Mouse (Mus musculus) limb, embryonic 14.5 days (tissue): ENCODE results near the gene Tgfbrap1. TPM values are rescaled to one million over a fixed set of nuclear protein-coding genes. Genes with fewer than 3 reads are reported as not detected.
"Not testable (repeated sequence)": the region's sequence is repeated elsewhere in the genome, so short reads cannot be mapped to it uniquely, and the experiment has no call there.

ENCODE experiments used
- ATAC-seq: fragments of 200-750 bp; cut with Nextera tagmentation; 2 replicates; pipeline ENCODE4 v1.8.0; 2017; ENCODE audit warnings: low read depth, moderate number of reproducible peaks, moderate TSS enrichment; ENCODE audit not compliant: low FRiP score
- DNase-seq: peaks from one replicate; pipeline ENCODE4 v3.0.0-alpha.2; 2015; ENCODE audit warnings: low spot score
- H3K27ac ChIP-seq: fragments of 300-500 bp; sonication (generic); replicated peaks from 2 replicates; pipeline ENCODE4 v1.5.1; 2014; ENCODE audit warnings: low read depth, mild to moderate bottlenecking, low read length, moderate library complexity, mixed read lengths
- H3K27me3 ChIP-seq: fragments of 300-500 bp; sonication (generic); 2 replicates; pipeline ENCODE4 v1.6.1; 2014; ENCODE audit warnings: low read length, mixed read lengths; ENCODE audit not compliant: control insufficient read depth, insufficient read depth
- H3K36me3 ChIP-seq: fragments of 300-500 bp; sonication (generic); 2 replicates; pipeline ENCODE4 v1.6.1; 2014; ENCODE audit warnings: mild to moderate bottlenecking, low read length, moderate library complexity, mixed read lengths; ENCODE audit not compliant: control insufficient read depth, insufficient read depth
- H3K4me1 ChIP-seq: fragments of 300-500 bp; sonication (generic); 2 replicates; pipeline ENCODE4 v1.6.1; 2014; ENCODE audit warnings: antibody characterized with exemption, low read length, mixed read lengths; ENCODE audit not compliant: control insufficient read depth, insufficient read depth
- H3K4me2 ChIP-seq: fragments of 300-500 bp; sonication (generic); replicated peaks from 2 replicates; pipeline ENCODE4 v1.6.1; 2014; ENCODE audit warnings: low read depth, mild to moderate bottlenecking, low read length, moderate library complexity; ENCODE audit not compliant: severe bottlenecking
- H3K4me3 ChIP-seq: fragments of 300-500 bp; sonication (generic); replicated peaks from 2 replicates; pipeline ENCODE4 v1.5.1; 2014; ENCODE audit warnings: low read length
- H3K9ac ChIP-seq: fragments of 300-500 bp; sonication (generic); 2 replicates; pipeline ENCODE4 v1.6.1; 2014; ENCODE audit warnings: mild to moderate bottlenecking, low read depth, low read length, moderate library complexity; ENCODE audit not compliant: severe bottlenecking
- H3K9me3 ChIP-seq: fragments of 300-500 bp; sonication (generic); 2 replicates; pipeline ENCODE4 v1.6.1; 2016; ENCODE audit warnings: low read length; ENCODE audit not compliant: control insufficient read depth
- POLR2A ChIP-seq: fragments of 200-500 bp; IDR thresholded peaks from 2 replicates; pipeline ENCODE4 v1.8.0; 2012; ENCODE audit warnings: inconsistent platforms, mild to moderate bottlenecking, moderate library complexity, borderline replicate concordance; ENCODE audit not compliant: insufficient read depth, insufficient read length; ENCODE audit errors: extremely low read depth
- WGBS: fragments of 180-500 bp; shearing (Covaris S2); extraction: QIAGEN DNeasy Blood & Tissue Kit; methylation state at CpG from one replicate; pipeline ENCODE4 v1.1.7; 2014; 5-methylcytosine and 5-hydroxymethylcytosine counted together
- polyA plus RNA-seq, 2 experiments: library from polyadenylated mRNA; depleted of rRNA in 1 of 2; stranded (reverse) in 1 of 2; unstranded in 1 of 2; fragments of >200 nt; fragmentation: Nextera tagmentation in 1 of 2; extraction: Ambion mirVana in 1 of 2; gene quantifications; 2 replicates each; pipeline versions ENCODE4 v1.2.1 to v1.2.3; 2012 to 2014

The Tgfbrap1 gene
- polyA plus RNA-seq, 2 experiments = 12.8 to 22.7 TPM

- Histone ChIP-seq H3K4me1 (no peaks in the 10 kb centered on the region), H3K36me3 (0 out of 2 replicates have a peak, but pooled peaks cover 3% of the 10 kb centered on the region), H3K9ac (no peak overlapping the region), H3K4me3 (no peak overlapping the region), H3K9me3 (no peaks in the 10 kb centered on the region), H3K27ac (no peak overlapping the region), H3K4me2 (no peak overlapping the region), H3K27me3 (no peaks in the 10 kb centered on the region)
- ATAC-seq (no peak), DNase-seq (no peak)
- WGBS = 57% methylated on average over 5 of the region's 5 CpGs
- TF ChIP-seq POLR2A = no peak
Measured at GRCm38 (mm10) chr1:43137334-43137733, 38.9 kb upstream of the Tgfbrap1 start.

DNA sequence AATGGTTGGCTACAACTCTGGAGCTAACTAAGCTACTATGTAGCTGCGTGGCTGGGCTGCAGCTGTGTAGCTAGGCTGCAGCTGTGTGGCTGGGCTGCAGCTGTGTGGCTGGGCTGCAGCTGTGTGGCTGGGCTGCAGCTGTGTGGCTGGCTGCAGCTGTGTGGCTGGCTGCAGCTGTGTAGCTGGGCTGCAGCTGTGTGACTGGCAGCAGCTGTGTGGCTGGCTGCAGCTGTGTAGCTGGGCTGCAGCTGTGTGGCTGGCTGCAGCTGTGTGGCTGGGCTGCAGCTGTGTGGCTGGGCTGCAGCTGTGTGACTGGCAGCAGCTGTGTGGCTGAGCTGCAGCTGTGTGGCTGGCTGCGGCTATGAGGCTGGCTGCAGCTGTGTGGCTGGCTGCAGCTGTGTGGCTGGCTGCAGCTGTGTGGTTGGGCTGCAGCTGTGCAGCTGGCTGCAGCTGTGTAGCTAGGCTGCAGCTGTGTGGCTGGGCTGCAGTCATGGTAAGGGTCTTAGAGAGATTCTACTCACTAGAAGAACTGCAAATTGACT, 38.1 kb upstream of the Tgfbrap1 start:
- H3K36me3 ChIP-seq, H3K9me3 ChIP-seq, DNase-seq, H3K9ac ChIP-seq, H3K4me2 ChIP-seq, ATAC-seq, H3K4me1 ChIP-seq, H3K4me3 ChIP-seq, H3K27me3 ChIP-seq, H3K27ac ChIP-seq: not testable (repeated sequence)
- 75% methylated on average over 2 of the region's 2 CpGs for WGBS

- Histone ChIP-seq H3K4me1 (no peaks in the 10 kb centered on the region), H3K27me3 (no peaks in the 10 kb centered on the region), H3K36me3 (peaks cover 3% of the 10 kb centered on the region; the same call in 1 of the 2 replicates), H3K27ac (no peak overlapping the region), H3K4me2 (no peak overlapping the region), H3K9ac (no peak overlapping the region), H3K4me3 (no peak overlapping the region), H3K9me3 (no peaks in the 10 kb centered on the region)
- no peak for TF ChIP-seq POLR2A
- 87% methylated on average over 9 of the region's 9 CpGs for WGBS
- ATAC-seq = no peak
- no peak for DNase-seq
Measured at GRCm38 (mm10) chr1:43131591-43131990, 33.2 kb upstream of the Tgfbrap1 start.

GRCm38 (mm10) chr1:43130219-43130981, 32.0 kb upstream of the Tgfbrap1 start:
- Histone ChIP-seq H3K4me3 (no peak overlapping the region), H3K27ac (no peak overlapping the region), H3K4me1 (no peaks in the 10 kb centered on the region), H3K36me3 (peaks cover 2% of the 10 kb centered on the region; the same call in 1 of the 2 replicates), H3K9ac (no peak overlapping the region), H3K9me3 (no peaks in the 10 kb centered on the region), H3K27me3 (no peaks in the 10 kb centered on the region), H3K4me2 (no peak overlapping the region)
- no peak for ATAC-seq
- no peak for TF ChIP-seq POLR2A
- no peak for DNase-seq
- 80% methylated on average over 5 of the region's 5 CpGs for WGBS

DNA sequence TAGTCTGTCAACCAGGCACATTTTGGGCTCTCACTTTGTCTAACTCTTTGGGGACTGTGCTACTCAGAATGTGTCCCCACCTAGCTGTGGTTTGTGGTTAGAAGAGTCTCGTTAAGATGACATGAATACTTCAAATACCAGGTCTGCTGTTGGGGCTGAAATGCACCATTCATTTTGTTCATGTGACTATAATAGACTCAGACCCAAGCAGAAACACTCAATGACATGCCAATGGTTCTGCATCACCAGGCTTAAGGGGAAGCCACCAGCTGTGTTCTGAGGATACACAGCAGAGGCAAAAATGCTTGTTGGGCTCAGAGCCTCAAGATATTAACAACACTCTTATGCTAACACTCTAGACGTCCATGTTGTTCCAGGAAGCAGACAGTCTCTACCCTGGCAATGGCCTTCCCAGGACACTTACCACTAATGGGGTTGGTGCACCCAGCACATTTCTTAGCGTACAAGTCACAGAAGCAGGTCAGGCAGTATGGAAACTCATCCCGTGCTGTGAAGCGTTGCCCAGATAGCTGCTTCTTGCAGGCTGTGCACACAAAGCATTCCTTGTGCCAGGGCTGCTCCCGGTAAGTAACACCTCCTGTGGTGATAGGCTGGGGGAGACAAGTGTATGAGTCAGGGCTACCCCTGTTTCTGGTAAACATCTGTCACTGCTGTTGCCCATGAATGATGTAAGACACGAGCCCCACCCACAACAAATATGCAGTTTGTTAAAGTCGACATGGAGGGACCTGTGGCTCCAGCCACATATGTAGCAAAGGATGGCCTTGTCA, 29.6 kb upstream of the Tgfbrap1 start:
- TF ChIP-seq POLR2A = no peak
- no peak overlapping the region for H3K27ac ChIP-seq
- H3K4me2 ChIP-seq = no peak overlapping the region

More for the DNA sequence above, 29.6 kb upstream of the Tgfbrap1 start:
- Histone ChIP-seq H3K9ac (no peak overlapping the region), H3K9me3 (no peaks in the 10 kb centered on the region), H3K27me3 (no peaks in the 10 kb centered on the region), H3K4me3 (no peak overlapping the region), H3K4me1 (no peaks in the 10 kb centered on the region), H3K36me3 (peaks cover 12% of the 10 kb centered on the region)
- no peak for DNase-seq
- no peak for ATAC-seq
- WGBS = 66% methylated on average over 8 of the region's 8 CpGs
